Mouse (Mus musculus): Measurements from ENCODE around the gene Nkg7. TPM values are rescaled to one million over a fixed set of nuclear protein-coding genes. Genes with fewer than 3 reads are reported as not detected.

Gene Nkg7
- polyA plus RNA-seq, 1 experiment from 2014 or later: 0.92 TPM

GRCm38 (mm10) chr7:43443126-43443916, 6.4 kb downstream of the Nkg7 start:
- H3K4me2 ChIP-seq (replicated peaks; ENCODE audit: low read depth, low read length): peak overlapping the region; percentile 94
- under 1% methylated on average over 36 of the region's 36 CpGs for WGBS
- no peaks in the 10 kb centered on the region for H3K9me3 ChIP-seq (ENCODE audit: low read length)
- H3K36me3 ChIP-seq (ENCODE audit: insufficient read depth, low read length): 0 out of 2 replicates have a peak, but pooled peaks cover 3% of the 10 kb centered on the region
- no peaks in the 10 kb centered on the region for H3K27me3 ChIP-seq (ENCODE audit: insufficient read depth, low read length)
- peaks cover 20% of the 10 kb centered on the region for H3K4me1 ChIP-seq (ENCODE audit: insufficient read depth, low read length)
- peak overlapping the region; percentile 72 for H3K4me3 ChIP-seq (ENCODE audit: low read length)
- H3K9ac ChIP-seq (replicated peaks; ENCODE audit: low read length): peak overlapping the region; percentile 78
- peak overlapping the region; percentile 100 for H3K27ac ChIP-seq (ENCODE audit: low read length)
- peak; percentile 95 for ATAC-seq (ENCODE audit: low FRiP score, low TSS enrichment)

GRCm38 (mm10) chr7:43443917-43444293, 7.0 kb downstream of the Nkg7 start, which contains the start of the genes Etfb and Gm45233:
TSS of gene Etfb (plus strand) at chr7:43444083.
TSS of gene Gm45233 (plus strand) at chr7:43444128.
- Histone ChIP-seq H3K4me1 (ENCODE audit: insufficient read depth, low read length) (peaks cover 20% of the 10 kb centered on the region), H3K27ac (ENCODE audit: low read length) (peak within 1 kb of the TSS; percentile 100), H3K36me3 (ENCODE audit: insufficient read depth, low read length) (0 out of 2 replicates have a peak, but pooled peaks cover 3% of the 10 kb centered on the region), H3K4me2 (replicated peaks; ENCODE audit: low read depth, low read length) (peak within 1 kb of the TSS; percentile 94), H3K9ac (replicated peaks; ENCODE audit: low read length) (peak within 1 kb of the TSS; percentile 78), H3K27me3 (ENCODE audit: insufficient read depth, low read length) (no peaks in the 10 kb centered on the region), H3K9me3 (ENCODE audit: low read length) (no peaks in the 10 kb centered on the region), H3K4me3 (ENCODE audit: low read length) (peak within 1 kb of the TSS; percentile 72)
- ATAC-seq (ENCODE audit: low FRiP score, low TSS enrichment): peak; percentile 97
- WGBS: 0% methylated on average over 27 of the region's 27 CpGs

- Histone ChIP-seq H3K4me2 (replicated peaks; ENCODE audit: low read depth, low read length) (no peak overlapping the region), H3K36me3 (ENCODE audit: insufficient read depth, low read length) (peaks cover 14% of the 10 kb centered on the region), H3K4me3 (ENCODE audit: low read length) (no peak overlapping the region), H3K27me3 (ENCODE audit: insufficient read depth, low read length) (no peaks in the 10 kb centered on the region), H3K9ac (replicated peaks; ENCODE audit: low read length) (no peak overlapping the region), H3K4me1 (ENCODE audit: insufficient read depth, low read length) (peaks cover 14% of the 10 kb centered on the region), H3K27ac (ENCODE audit: low read length) (no peak overlapping the region), H3K9me3 (ENCODE audit: low read length) (no peaks in the 10 kb centered on the region)
- 83% methylated on average over 4 of the region's 4 CpGs for WGBS
- no peak for ATAC-seq (ENCODE audit: low FRiP score, low TSS enrichment)
Measured at GRCm38 (mm10) chr7:43447801-43448200, 10.9 kb downstream of the Nkg7 start.

- WGBS: 87% methylated on average over 3 of the region's 3 CpGs
- no peak overlapping the region for H3K9ac ChIP-seq (replicated peaks; ENCODE audit: low read length)
- H3K4me2 ChIP-seq (replicated peaks; ENCODE audit: low read depth, low read length): no peak overlapping the region
Measured at GRCm38 (mm10) chr7:43448246-43448645, 11.4 kb downstream of the Nkg7 start.

GRCm38 (mm10) chr7:43449811-43450210, 12.9 kb downstream of the Nkg7 start:
- H3K4me1 ChIP-seq (ENCODE audit: insufficient read depth, low read length): peaks cover 3% of the 10 kb centered on the region
- 94% methylated on average over 2 of the region's 2 CpGs for WGBS
- no peak overlapping the region for H3K4me3 ChIP-seq (ENCODE audit: low read length)
- no peaks in the 10 kb centered on the region for H3K9me3 ChIP-seq (ENCODE audit: low read length)
- no peaks in the 10 kb centered on the region for H3K27me3 ChIP-seq (ENCODE audit: insufficient read depth, low read length)
- H3K27ac ChIP-seq (ENCODE audit: low read length): no peak overlapping the region
- ATAC-seq (ENCODE audit: low FRiP score, low TSS enrichment): no peak
- peaks cover 34% of the 10 kb centered on the region for H3K36me3 ChIP-seq (ENCODE audit: insufficient read depth, low read length)
- H3K4me2 ChIP-seq (replicated peaks; ENCODE audit: low read depth, low read length): no peak overlapping the region
- H3K9ac ChIP-seq (replicated peaks; ENCODE audit: low read length): no peak overlapping the region

More at GRCm38 (mm10) chr7:43448246-43448645, 11.4 kb downstream of the Nkg7 start:
- no peak overlapping the region for H3K27ac ChIP-seq (ENCODE audit: low read length)
- peaks cover 11% of the 10 kb centered on the region for H3K4me1 ChIP-seq (ENCODE audit: insufficient read depth, low read length)
- no peaks in the 10 kb centered on the region for H3K9me3 ChIP-seq (ENCODE audit: low read length)
- peaks cover 19% of the 10 kb centered on the region for H3K36me3 ChIP-seq (ENCODE audit: insufficient read depth, low read length)
- no peak overlapping the region for H3K4me3 ChIP-seq (ENCODE audit: low read length)
- no peak for ATAC-seq (ENCODE audit: low FRiP score, low TSS enrichment)
- H3K27me3 ChIP-seq (ENCODE audit: insufficient read depth, low read length): no peaks in the 10 kb centered on the region

GRCm38 (mm10) chr7:43451726-43452125, 14.9 kb downstream of the Nkg7 start:
- no peak for ATAC-seq (ENCODE audit: low FRiP score, low TSS enrichment)
- WGBS: 97% methylated on average over 11 of the region's 11 CpGs
- Histone ChIP-seq H3K4me1 (ENCODE audit: insufficient read depth, low read length) (no peaks in the 10 kb centered on the region), H3K9me3 (ENCODE audit: low read length) (no peaks in the 10 kb centered on the region), H3K4me3 (ENCODE audit: low read length) (no peak overlapping the region), H3K9ac (replicated peaks; ENCODE audit: low read length) (no peak overlapping the region), H3K27ac (ENCODE audit: low read length) (no peak overlapping the region), H3K4me2 (replicated peaks; ENCODE audit: low read depth, low read length) (no peak overlapping the region), H3K36me3 (ENCODE audit: insufficient read depth, low read length) (peaks cover 53% of the 10 kb centered on the region), H3K27me3 (ENCODE audit: insufficient read depth, low read length) (no peaks in the 10 kb centered on the region)

- H3K9ac ChIP-seq (replicated peaks; ENCODE audit: low read length): no peak overlapping the region
- H3K9me3 ChIP-seq (ENCODE audit: low read length): no peaks in the 10 kb centered on the region
- no peak for ATAC-seq (ENCODE audit: low FRiP score, low TSS enrichment)
- H3K27me3 ChIP-seq (ENCODE audit: insufficient read depth, low read length): no peaks in the 10 kb centered on the region
- 52% methylated on average over 4 of the region's 4 CpGs for WGBS
- no peak overlapping the region for H3K27ac ChIP-seq (ENCODE audit: low read length)
- H3K4me2 ChIP-seq (replicated peaks; ENCODE audit: low read depth, low read length): no peak overlapping the region
- H3K4me1 ChIP-seq (ENCODE audit: insufficient read depth, low read length): no peaks in the 10 kb centered on the region
- H3K36me3 ChIP-seq (ENCODE audit: insufficient read depth, low read length): peaks cover 59% of the 10 kb centered on the region
- H3K4me3 ChIP-seq (ENCODE audit: low read length): no peak overlapping the region
Measured at GRCm38 (mm10) chr7:43452609-43453008, 15.7 kb downstream of the Nkg7 start.

- H3K4me3 ChIP-seq (ENCODE audit: low read length): no peak overlapping the region
- H3K36me3 ChIP-seq (ENCODE audit: insufficient read depth, low read length): peaks cover 63% of the 10 kb centered on the region
- H3K4me2 ChIP-seq (replicated peaks; ENCODE audit: low read depth, low read length): no peak overlapping the region
- no peak for ATAC-seq (ENCODE audit: low FRiP score, low TSS enrichment)
- 74% methylated on average over 14 of the region's 14 CpGs for WGBS
- H3K4me1 ChIP-seq (ENCODE audit: insufficient read depth, low read length): no peaks in the 10 kb centered on the region
- no peak overlapping the region for H3K9ac ChIP-seq (replicated peaks; ENCODE audit: low read length)
- H3K27me3 ChIP-seq (ENCODE audit: insufficient read depth, low read length): no peaks in the 10 kb centered on the region
- no peaks in the 10 kb centered on the region for H3K9me3 ChIP-seq (ENCODE audit: low read length)
- H3K27ac ChIP-seq (ENCODE audit: low read length): no peak overlapping the region
Measured at GRCm38 (mm10) chr7:43453599-43454355, 16.9 kb downstream of the Nkg7 start.

GRCm38 (mm10) chr7:43454371-43454770, 17.5 kb downstream of the Nkg7 start:
- Histone ChIP-seq H3K27ac (ENCODE audit: low read length) (no peak overlapping the region), H3K27me3 (ENCODE audit: insufficient read depth, low read length) (no peaks in the 10 kb centered on the region), H3K4me3 (ENCODE audit: low read length) (no peak overlapping the region), H3K9ac (replicated peaks; ENCODE audit: low read length) (no peak overlapping the region), H3K4me1 (ENCODE audit: insufficient read depth, low read length) (no peaks in the 10 kb centered on the region), H3K9me3 (ENCODE audit: low read length) (no peaks in the 10 kb centered on the region), H3K4me2 (replicated peaks; ENCODE audit: low read depth, low read length) (no peak overlapping the region), H3K36me3 (ENCODE audit: insufficient read depth, low read length) (peaks cover 63% of the 10 kb centered on the region)
- WGBS: 78% methylated on average over 6 of the region's 6 CpGs
- ATAC-seq (ENCODE audit: low FRiP score, low TSS enrichment): no peak
